Mouse (Mus musculus): ENCODE measurements around the gene Plxna2. TPM values are rescaled to one million over a fixed set of nuclear protein-coding genes. Genes with fewer than 3 reads are reported as not detected.
A peak's percentile ranks its signal among the peaks of the same experiment; 100 is the strongest.

The Plxna2 gene
- 10 to 100 TPM; 65.0 to 73.0 TPM for total RNA-seq (2021)

- DNase-seq: no peak
These were observed at the start of gene Plxna2 for GRCm38 (mm10) chr1:194617918-194618317. Plxna2 (plus strand) TSS chr1:194618218.

DNA sequence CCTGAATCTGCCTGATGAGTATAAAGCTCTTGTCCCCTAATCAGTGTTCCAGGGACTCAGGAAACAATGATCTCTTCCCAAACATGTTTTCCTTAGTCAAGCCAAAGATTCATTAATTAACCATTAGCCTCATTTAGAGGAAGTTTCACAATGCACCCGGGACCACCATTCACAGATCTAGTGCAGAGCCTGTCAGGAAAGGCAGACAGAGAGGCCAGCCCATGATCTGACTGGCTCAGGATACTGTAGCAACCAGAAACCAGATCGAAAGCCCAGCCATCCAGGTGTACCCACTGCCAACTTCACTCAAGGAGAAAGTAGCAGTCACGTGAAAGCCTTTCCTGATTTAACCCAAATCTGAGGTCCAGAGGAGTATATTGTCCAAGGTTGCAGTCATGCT is 44.1 kb upstream of the Plxna2 start:
- no peak for DNase-seq

DNA sequence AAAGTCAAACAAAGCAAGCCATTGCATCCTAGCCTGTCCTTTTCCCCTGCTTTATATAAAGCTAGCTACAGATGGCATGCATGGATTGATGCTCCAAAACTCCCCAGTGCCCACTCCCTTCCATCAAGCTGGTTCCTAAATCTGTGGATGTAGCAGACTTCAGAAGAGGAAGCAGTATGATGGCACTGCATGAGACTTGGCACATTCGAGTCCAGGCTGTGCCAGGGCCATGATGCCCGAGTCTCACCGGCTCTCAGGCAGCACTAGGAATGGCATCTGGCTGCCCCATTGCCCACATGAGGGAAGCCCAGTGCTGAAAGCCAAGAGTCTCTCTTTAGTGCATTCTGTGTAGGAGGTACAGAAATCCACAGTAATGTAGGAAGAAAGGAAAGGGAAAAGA is 39.7 kb upstream of the Plxna2 start:
- peak; percentile 36 to 57 for DNase-seq

GRCm38 (mm10) chr1:194580539-194580938 is 37.5 kb upstream of the Plxna2 start:
- DNase-seq: no peak

GRCm38 (mm10) chr1:194586670-194587069 is 31.3 kb upstream of the Plxna2 start:
- no peak for DNase-seq

DNA sequence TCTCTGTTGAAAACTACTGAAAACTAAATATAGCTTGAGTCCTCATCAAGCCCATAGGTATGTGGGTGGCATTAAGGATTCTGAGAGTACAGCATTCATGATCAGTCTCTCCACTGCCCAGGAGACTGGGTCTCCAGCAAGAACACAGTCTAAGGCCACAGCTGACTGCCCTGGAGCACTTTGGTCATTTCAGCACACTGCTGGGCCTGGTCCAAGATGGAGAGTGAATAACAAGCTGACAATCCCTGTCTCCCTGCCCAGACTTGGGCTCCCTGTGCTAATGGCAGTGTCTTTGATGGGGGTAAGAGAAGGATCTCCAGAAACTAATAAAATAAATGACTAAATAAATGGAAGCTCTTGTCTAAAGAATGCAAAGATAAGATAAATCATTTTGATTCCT is 30.5 kb upstream of the Plxna2 start:
- DNase-seq: no peak

- no peak for DNase-seq
These were observed 29.9 kb upstream of the Plxna2 start for GRCm38 (mm10) chr1:194587956-194588668.

- DNase-seq: peak in 1 of 2 experiments; percentile 21
These were observed 29.1 kb upstream of the Plxna2 start for GRCm38 (mm10) chr1:194588711-194589451.

DNA sequence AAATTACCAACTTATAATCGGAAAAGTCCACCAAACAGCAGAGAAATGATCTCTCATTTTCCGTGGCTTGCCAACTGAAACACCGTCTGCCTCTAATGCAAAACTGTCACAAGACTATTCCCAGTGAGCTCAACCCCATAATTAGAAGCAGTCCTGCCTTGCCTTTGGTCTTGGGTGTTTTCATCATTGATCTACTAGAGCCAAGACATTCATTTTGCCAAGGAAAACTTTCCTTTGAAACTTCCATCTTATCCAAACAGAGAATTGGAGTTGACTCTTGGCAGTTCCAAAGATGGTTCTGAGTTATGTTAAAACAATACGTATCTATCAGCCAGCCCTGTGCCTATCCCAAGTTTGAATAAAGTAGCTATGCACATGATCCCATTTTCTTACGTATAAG is 24.9 kb upstream of the Plxna2 start:
- DNase-seq: no peak

- peak in 1 of 2 experiments; percentile 31 for DNase-seq
These were observed 10.4 kb upstream of the Plxna2 start for GRCm38 (mm10) chr1:194607406-194608261.

- DNase-seq: no peak
These were observed 7.5 kb upstream of the Plxna2 start for GRCm38 (mm10) chr1:194610516-194610915.

GRCm38 (mm10) chr1:194612628-194613027 is 5.4 kb upstream of the Plxna2 start:
- DNase-seq: no peak

DNA sequence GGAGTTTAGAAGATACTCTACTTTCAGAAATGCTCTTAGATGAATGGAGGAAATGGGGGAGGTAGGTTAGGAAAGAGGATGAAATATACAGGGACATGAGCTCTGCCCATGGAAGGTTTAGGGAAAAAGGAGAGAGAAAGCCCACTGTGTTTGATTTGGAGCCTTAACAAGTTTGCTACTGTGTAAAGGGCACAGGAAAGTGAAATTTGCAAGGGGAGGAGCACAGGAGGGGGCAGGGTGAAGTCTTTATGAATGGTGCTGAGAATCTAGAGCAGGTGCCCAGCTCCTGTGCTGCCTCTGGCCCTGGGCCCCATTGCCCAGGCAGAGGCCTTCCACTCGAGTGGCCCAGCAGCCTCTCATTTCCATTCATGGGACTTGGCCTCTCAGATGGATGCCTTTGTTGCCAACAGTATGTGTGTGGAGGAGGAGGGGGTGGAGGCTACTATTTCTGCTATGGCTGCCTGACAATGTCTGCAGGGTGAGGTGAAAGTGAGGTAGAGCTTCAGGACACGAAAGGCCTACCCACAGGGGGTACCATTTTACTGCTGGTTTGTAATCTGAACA is 4.7 kb upstream of the Plxna2 start:
- DNase-seq: no peak

- DNase-seq: no peak
These were observed 3.8 kb upstream of the Plxna2 start for GRCm38 (mm10) chr1:194613923-194614830.

GRCm38 (mm10) chr1:194616136-194616535 is 1.9 kb upstream of the Plxna2 start:
- DNase-seq: no peak

GRCm38 (mm10) chr1:194618841-194619311 is 858 bp downstream of the Plxna2 start:
- peak; percentile 68 to 80 for DNase-seq

DNA sequence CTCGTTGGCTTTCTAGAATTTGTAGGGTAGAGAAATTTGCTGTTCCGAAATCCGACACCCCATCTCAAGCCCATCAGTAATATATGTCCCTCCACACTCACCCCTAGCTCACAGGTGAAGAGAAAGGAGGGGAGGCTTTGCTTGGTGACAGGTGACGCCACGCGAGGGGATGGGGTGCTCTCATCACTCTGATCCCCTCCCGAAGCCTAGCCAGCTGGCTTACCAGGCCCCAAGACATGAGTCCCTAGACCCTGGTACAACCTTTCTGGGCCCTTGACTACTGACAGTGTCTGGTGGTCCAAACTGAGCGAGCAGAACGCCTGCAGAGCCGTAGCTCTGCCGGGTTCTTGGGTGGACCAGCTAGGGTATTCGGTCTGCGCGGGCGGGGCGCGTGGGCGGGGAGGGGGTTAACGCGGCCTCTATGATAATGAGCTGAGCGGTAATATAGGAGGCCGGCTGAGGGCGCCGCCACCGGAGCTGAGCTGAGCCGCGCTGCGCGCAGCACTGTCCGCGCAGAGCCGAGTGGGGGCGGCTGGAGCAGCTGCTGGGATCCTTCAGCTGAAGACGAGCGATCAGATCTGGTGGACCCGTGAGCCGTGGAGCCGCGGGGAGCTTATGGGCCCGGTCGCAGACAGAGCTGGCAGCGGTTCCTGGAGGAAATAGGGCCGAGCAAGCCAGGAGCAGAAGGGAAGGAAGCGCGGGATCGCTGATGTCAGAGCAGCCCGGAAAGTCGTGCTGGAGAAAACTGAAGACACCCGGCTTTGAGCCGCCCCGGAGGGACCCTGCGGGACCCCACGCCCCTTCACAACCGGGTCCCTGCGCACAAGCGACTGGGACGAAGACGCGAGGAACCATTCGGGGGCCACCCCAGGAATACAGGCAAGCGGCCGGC is 1.6 kb downstream of the Plxna2 start:
- DNase-seq: peak; percentile 88

GRCm38 (mm10) chr1:194620245-194620991 is 2.4 kb downstream of the Plxna2 start:
- peak; percentile 59 to 61 for DNase-seq

DNA sequence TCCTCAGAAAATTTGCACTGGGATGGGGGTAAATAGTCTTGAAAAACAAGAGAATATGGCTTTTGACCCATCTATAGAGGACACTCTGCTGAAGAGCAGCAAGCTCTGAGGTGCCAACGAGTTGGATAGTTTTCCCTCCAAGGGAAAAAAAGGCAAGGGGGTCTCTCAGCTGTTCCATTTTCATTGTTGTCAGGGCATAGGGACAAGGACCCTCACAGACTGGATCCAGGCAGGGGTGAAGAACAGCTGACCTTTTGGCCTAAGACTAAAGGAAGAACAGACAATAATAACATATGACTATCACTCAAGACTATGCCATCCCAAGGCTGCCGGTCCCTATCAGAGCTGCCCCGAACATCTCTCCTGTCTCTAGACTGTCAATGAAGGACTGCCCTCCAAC is 4.2 kb downstream of the Plxna2 start:
- DNase-seq: no peak

- DNase-seq: no peak
These were observed 4.7 kb downstream of the Plxna2 start for GRCm38 (mm10) chr1:194622677-194623076.
